Mouse (Mus musculus) C2C12 (cell line): ENCODE results near the gene Mcts2. TPM values are rescaled to one million over a fixed set of nuclear protein-coding genes. Genes with fewer than 3 reads are reported as not detected.

Experiments
- H3K27me3 ChIP-seq: one replicate; pipeline ENCODE4 v1.6.1; 2011; ENCODE audit not compliant: control insufficient read depth, insufficient read depth, insufficient read length
- H3K36me3 ChIP-seq: one replicate; pipeline ENCODE4 v1.6.1; 2011; ENCODE audit not compliant: control insufficient read depth, insufficient read depth
- H3K4me3 ChIP-seq: one replicate; pipeline ENCODE4 v1.5.1; 2011; ENCODE audit warnings: mild to moderate bottlenecking, control low read depth; ENCODE audit not compliant: poor library complexity, insufficient read depth, severe bottlenecking
- H3K79me2 ChIP-seq: one replicate; pipeline ENCODE4 v1.6.1; 2011; ENCODE audit not compliant: control insufficient read depth, insufficient read depth
- H3K79me3 ChIP-seq: one replicate; pipeline ENCODE4 v1.6.1; 2011; ENCODE audit warnings: low read depth, control low read depth
- H3ac ChIP-seq: one replicate; pipeline ENCODE3; 2011; ENCODE audit warnings: low read depth; ENCODE audit not compliant: control insufficient read depth, insufficient read length
- CEBPB ChIP-seq: IDR thresholded peaks from one replicate; pipeline ENCODE4 v1.6.1; 2011; ENCODE audit warnings: low read depth, mild to moderate bottlenecking, control low read depth, moderate library complexity
- CTCF ChIP-seq: IDR thresholded peaks from one replicate; pipeline ENCODE4 v1.5.1; 2011; ENCODE audit not compliant: control insufficient read depth, insufficient read depth, insufficient read length
- FOSL1 ChIP-seq: IDR thresholded peaks from one replicate; pipeline ENCODE4 v1.8.0; 2011; ENCODE audit warnings: mild to moderate bottlenecking, low read length; ENCODE audit not compliant: poor library complexity, insufficient read depth, severe bottlenecking
- MAX ChIP-seq: IDR thresholded peaks from one replicate; pipeline ENCODE4 v1.6.1; 2011; ENCODE audit warnings: mild to moderate bottlenecking, control low read depth
- MYOD1 ChIP-seq: IDR thresholded peaks from one replicate; pipeline ENCODE4 v1.6.1; 2011; ENCODE audit warnings: low read depth; ENCODE audit not compliant: control insufficient read depth, insufficient read length
- MYOG ChIP-seq: IDR thresholded peaks from one replicate; pipeline ENCODE4 v1.6.1; 2011; ENCODE audit not compliant: control insufficient read depth, insufficient read length; ENCODE audit errors: extremely low read depth
- USF1 ChIP-seq: IDR thresholded peaks from one replicate; pipeline ENCODE4 v1.6.1; 2011; ENCODE audit warnings: low read depth, mild to moderate bottlenecking, control low read depth, moderate library complexity
- polyA plus RNA-seq: library from polyadenylated mRNA; unstranded; fragments of >200 nt; fragmentation: generic; extraction: Trizol; gene quantifications from one replicate; pipeline ENCODE4 v1.2.1, GENCODE M21; 2012; ENCODE audit warnings: missing spikeins

The Mcts2 gene
- polyA plus RNA-seq, 1 experiment = 24.7 TPM

DNA sequence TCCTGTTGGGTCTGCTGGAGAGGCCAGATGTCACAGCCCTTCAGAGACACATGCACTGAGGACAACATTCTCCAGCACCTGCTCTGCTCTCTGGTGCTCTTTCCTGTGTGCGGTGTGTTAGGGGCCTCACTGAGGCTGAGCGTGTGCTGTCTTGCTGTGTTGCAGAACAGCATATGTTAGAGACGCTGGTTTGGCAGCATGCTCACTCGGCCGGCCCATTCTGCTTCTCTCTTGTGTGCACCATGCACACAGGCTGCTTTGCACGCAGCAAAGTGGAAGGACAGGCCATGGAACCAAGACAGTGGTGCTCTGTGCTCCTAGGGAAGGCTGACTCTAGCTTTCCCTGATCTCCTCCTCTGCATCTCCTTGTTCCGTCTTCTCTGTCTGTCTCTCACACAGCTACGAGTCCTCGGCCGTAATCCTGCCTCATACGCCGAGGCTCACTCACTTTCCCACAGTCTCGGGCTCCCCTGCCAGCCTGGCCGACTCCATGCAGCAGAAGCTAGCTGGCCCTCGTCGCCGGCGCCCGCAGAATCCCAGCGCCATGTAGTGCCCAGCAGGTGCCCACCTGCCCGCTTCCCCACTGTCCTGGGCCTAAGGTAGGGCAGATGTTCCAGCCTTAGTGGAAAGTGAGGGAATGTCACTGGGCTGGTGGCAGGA lies 16.9 kb downstream of the Mcts2 start:
- Histone ChIP-seq H3K36me3 (peaks cover 73% of the 10 kb centered on the region), H3ac (no peak overlapping the region), H3K79me2 (no peaks in the 10 kb centered on the region), H3K79me3 (peaks cover 2% of the 10 kb centered on the region), H3K4me3 (no peak overlapping the region), H3K27me3 (no peaks in the 10 kb centered on the region)
- TF ChIP-seq USF1 = no peak
- TF ChIP-seq CEBPB = no peak
- no peak for TF ChIP-seq MYOD1
- no peak for TF ChIP-seq MYOG
- TF ChIP-seq CTCF = no peak
- TF ChIP-seq MAX = no peak
- TF ChIP-seq FOSL1 = no peak

DNA sequence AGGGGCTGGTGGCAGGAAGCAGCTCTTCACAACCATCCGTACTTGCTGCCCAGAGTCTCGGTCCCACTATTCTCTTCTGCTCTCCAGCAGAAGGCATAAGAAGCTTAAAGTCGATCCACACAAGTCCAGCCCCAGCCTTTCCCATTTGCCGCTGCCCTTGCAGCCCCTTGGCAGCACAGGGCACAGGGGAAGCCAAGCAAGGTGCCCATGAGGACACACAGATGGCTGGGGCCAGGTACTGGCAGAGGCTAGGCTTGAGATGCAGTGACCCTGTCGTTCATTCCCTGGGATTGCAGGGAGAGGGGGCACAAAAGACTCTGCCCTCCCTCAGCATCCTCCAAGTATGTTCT lies 17.4 kb downstream of the Mcts2 start:
- no peak overlapping the region for H3K4me3 ChIP-seq
- TF ChIP-seq MYOD1 (no peak), USF1 (no peak), MYOG (no peak), FOSL1 (no peak), CEBPB (no peak), MAX (no peak), CTCF (no peak)
- H3K79me2 ChIP-seq = no peaks in the 10 kb centered on the region
- peaks cover 2% of the 10 kb centered on the region for H3K79me3 ChIP-seq
- no peaks in the 10 kb centered on the region for H3K27me3 ChIP-seq
- peaks cover 68% of the 10 kb centered on the region for H3K36me3 ChIP-seq
- no peak overlapping the region for H3ac ChIP-seq

DNA sequence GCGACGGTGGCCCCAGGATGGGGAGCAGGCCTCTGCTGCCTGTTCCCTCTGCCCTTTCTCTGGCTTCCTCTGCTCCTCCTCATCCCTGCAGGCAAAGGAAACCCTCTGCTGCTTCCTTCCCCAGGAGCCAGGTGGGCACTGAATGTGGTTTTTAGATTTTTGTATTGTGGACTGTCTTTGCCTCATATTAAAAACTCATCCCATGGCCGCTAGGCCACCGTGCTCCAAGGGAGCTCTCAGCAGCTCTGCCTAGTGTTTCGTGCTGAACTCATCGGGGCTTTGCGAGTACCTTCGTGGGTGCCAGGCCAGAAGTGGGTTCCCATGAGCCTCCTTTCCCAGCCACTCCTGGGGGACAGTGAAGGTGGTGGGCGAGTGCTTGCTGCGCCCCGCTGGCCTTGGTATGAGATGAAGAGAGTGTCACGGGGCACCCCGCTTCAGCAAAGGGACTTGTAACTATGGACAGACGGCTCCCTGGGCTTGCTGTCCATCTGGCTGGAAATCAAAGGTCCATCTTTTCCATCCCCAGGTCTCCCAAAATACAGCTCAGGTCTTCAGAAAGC lies 18.1 kb downstream of the Mcts2 start:
- Histone ChIP-seq H3K36me3 (peaks cover 64% of the 10 kb centered on the region), H3K79me2 (no peaks in the 10 kb centered on the region), H3ac (no peak overlapping the region), H3K4me3 (no peak overlapping the region), H3K27me3 (no peaks in the 10 kb centered on the region), H3K79me3 (no peaks in the 10 kb centered on the region)
- TF ChIP-seq MYOG (no peak), CEBPB (no peak), FOSL1 (no peak), USF1 (no peak), CTCF (no peak), MYOD1 (no peak), MAX (no peak)

DNA sequence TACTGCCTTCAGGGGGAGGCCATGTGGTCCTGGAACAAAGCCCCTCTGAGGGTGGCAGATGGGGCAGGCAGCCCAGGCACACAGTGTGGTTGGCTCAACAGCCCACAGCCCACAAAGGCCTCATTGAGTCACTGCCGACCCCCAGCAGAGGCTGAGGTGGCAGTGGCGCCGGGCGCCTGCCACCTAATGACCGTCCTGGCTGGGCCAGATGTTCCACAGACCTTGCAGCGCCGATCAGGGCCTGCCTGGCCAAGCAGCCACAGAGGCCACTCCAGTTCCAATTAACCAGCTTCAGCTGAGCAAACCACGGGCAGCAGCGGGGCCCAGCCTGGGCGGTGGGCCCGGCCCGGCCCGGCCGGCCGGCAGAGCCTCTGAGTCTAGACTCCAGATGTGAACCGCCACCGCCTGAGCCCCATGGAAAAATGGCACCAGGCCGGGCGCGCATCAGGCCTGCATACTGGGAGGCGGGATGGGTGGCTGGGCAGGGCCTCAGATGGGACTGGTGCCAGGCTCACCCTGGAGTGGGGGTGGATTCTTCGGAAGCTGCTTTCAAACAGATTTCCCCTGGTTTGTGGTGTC lies 19.2 kb downstream of the Mcts2 start:
- no peaks in the 10 kb centered on the region for H3K79me2 ChIP-seq
- H3K79me3 ChIP-seq = no peaks in the 10 kb centered on the region
- peak overlapping the region; percentile 19 for H3ac ChIP-seq
- TF ChIP-seq MYOD1 (no peak), USF1 (no peak), CEBPB (no peak), MAX (no peak), FOSL1 (no peak), MYOG (no peak), CTCF (no peak)
- H3K36me3 ChIP-seq = peaks cover 54% of the 10 kb centered on the region
- H3K27me3 ChIP-seq = no peaks in the 10 kb centered on the region
- H3K4me3 ChIP-seq = no peak overlapping the region

DNA sequence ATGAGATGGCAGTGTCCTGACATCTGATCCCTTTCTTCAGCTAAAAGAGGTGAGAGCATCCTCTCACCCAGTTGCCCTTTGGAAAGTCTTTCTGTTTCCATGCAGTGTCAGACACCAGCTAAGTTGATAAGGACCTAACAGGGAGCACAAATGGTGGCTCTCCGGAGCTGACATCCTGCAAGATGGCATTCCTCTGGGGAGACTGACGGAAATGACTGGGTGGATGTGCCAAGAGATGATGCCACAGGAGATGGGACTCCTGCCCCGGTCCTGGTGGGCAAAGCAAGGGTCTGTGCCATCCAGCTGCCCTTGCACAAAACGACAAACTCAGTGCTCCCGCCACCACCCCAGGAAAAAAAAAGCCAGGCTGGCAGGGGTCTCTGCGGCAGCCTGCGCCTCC lies 20.4 kb downstream of the Mcts2 start:
- Histone ChIP-seq H3ac (peak overlapping the region; percentile 5), H3K4me3 (no peak overlapping the region), H3K79me2 (no peaks in the 10 kb centered on the region), H3K27me3 (no peaks in the 10 kb centered on the region), H3K36me3 (peaks cover 43% of the 10 kb centered on the region), H3K79me3 (no peaks in the 10 kb centered on the region)
- TF ChIP-seq CTCF (no peak), FOSL1 (no peak), MAX (no peak), CEBPB (no peak), MYOG (no peak), USF1 (no peak)

DNA sequence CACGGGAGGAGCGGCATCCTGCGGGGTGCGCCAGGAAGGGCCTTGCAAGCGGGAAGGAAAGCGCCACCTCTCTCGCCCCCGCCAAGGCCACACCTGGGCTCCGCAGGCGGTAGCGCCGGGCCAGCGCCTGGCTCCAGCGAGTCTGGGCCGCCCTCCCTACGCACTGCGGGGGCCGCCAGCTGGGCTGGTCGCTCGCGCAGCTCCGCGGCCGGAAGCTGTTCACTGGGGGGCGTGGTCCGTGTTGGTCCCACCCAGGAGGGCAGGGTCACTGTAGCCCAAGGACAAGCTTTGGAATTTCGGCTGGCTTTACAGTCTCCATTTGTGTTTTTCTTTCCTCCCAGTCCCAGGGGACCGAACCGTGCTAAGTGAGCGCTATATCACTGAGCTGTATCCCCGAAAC lies 20.8 kb downstream of the Mcts2 start:
- Histone ChIP-seq H3K36me3 (peaks cover 38% of the 10 kb centered on the region), H3K4me3 (no peak overlapping the region), H3K27me3 (no peaks in the 10 kb centered on the region), H3K79me2 (no peaks in the 10 kb centered on the region), H3K79me3 (no peaks in the 10 kb centered on the region), H3ac (peak overlapping the region; percentile 5)
- TF ChIP-seq CEBPB (no peak), MYOD1 (peak; percentile 27)
